Mouse (Mus musculus) forebrain, embryonic 14.5 days (tissue): ENCODE measurements around the gene Lztr1. TPM values are rescaled to one million over a fixed set of nuclear protein-coding genes. Genes with fewer than 3 reads are reported as not detected.
"Not testable (repeated sequence)": the region's sequence is repeated elsewhere in the genome, so short reads cannot be mapped to it uniquely, and the experiment has no call there.

Experiments
- ATAC-seq: fragments of 200-750 bp; cut with Nextera tagmentation; 2 replicates; pipeline ENCODE4 v1.8.0; 2017; ENCODE audit warnings: mild to moderate bottlenecking, moderate library complexity
- DNase-seq: peaks from one replicate; pipeline ENCODE4 v3.0.0-alpha.2; 2015; ENCODE audit warnings: low spot score
- H3K27ac ChIP-seq: fragments of 300-500 bp; sonication (generic); 2 replicates; pipeline ENCODE4 v1.5.1; 2014; ENCODE audit warnings: low read depth, mild to moderate bottlenecking, control low read depth, low read length, moderate library complexity
- H3K27me3 ChIP-seq: fragments of 300-500 bp; sonication (generic); replicated peaks from 2 replicates; pipeline ENCODE4 v1.6.1; 2014; ENCODE audit warnings: low read length, control low read depth, mixed read lengths; ENCODE audit not compliant: control insufficient read depth, insufficient read depth
- H3K36me3 ChIP-seq: fragments of 300-500 bp; sonication (generic); 2 replicates; pipeline ENCODE4 v1.6.1; 2014; ENCODE audit warnings: low read length, control low read depth; ENCODE audit not compliant: control insufficient read depth, insufficient read depth
- H3K4me1 ChIP-seq: fragments of 300-500 bp; sonication (generic); 2 replicates; pipeline ENCODE4 v1.6.1; 2014; ENCODE audit warnings: antibody characterized with exemption, low read length, control low read depth; ENCODE audit not compliant: control insufficient read depth, insufficient read depth
- H3K4me2 ChIP-seq: fragments of 300-500 bp; sonication (generic); 2 replicates; pipeline ENCODE4 v1.6.1; 2014; ENCODE audit warnings: mild to moderate bottlenecking, control low read depth, low read length
- H3K4me3 ChIP-seq: fragments of 300-500 bp; sonication (generic); 2 replicates; pipeline ENCODE4 v1.5.1; 2014; ENCODE audit warnings: low read depth, low read length, control low read depth
- H3K9ac ChIP-seq: fragments of 300-500 bp; sonication (generic); 2 replicates; pipeline ENCODE4 v1.6.1; 2014; ENCODE audit warnings: mild to moderate bottlenecking, low read length, control low read depth, moderate library complexity
- H3K9me3 ChIP-seq: fragments of 300-500 bp; sonication (generic); replicated peaks from 2 replicates; pipeline ENCODE4 v1.6.1; 2016; ENCODE audit warnings: low read length, control low read depth, mixed read lengths; ENCODE audit not compliant: control insufficient read depth
- WGBS: fragments of 180-500 bp; shearing (Covaris S2); extraction: QIAGEN DNeasy Blood & Tissue Kit; methylation state at CpG from one replicate; pipeline ENCODE4 v1.1.7; 2014; 5-methylcytosine and 5-hydroxymethylcytosine counted together
- polyA plus RNA-seq: library from polyadenylated mRNA; unstranded; fragments of >200 nt; fragmentation: Nextera tagmentation; extraction: Ambion mirVana; gene quantifications from 2 replicates; pipeline ENCODE4 v1.2.1, GENCODE M21; 2014

The Lztr1 gene
- polyA plus RNA-seq, 1 experiment from 2014 or later, result 87.6 TPM

DNA sequence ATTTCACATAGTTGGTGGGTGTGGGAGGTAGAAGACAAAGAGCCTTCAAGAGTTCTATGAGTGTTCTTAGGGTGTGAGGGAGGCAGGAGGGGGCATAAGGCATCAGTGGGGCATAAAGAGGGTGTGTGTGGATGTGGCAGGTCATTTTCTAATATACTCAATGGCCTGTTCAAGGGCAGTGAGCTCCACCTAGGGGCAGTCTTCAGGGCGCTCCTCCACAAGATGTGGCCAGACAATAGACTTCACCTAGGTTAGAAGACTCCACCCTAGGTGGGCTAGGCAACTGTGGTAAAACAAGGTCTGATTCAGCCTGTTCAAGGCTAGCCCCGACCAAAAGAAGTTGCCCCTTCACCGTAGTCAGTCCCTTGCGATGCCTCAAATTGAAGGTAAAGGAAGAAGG is 23.8 kb downstream of the Lztr1 start:
- Histone ChIP-seq H3K9me3 (no peaks in the 10 kb centered on the region), H3K27me3 (no peaks in the 10 kb centered on the region), H3K4me1 (peaks cover 11% of the 10 kb centered on the region), H3K36me3 (peaks cover 17% of the 10 kb centered on the region), H3K27ac (no peak overlapping the region), H3K4me2 (peak overlapping the region; percentile 93; the same call in 1 of the 2 replicates), H3K9ac (no peak overlapping the region), H3K4me3 (no peak overlapping the region)
- no peak for ATAC-seq
- whole genome bisulfite sequencing, result 52% methylated on average over 4 of the region's 4 CpGs
- no peak for DNase-seq

DNA sequence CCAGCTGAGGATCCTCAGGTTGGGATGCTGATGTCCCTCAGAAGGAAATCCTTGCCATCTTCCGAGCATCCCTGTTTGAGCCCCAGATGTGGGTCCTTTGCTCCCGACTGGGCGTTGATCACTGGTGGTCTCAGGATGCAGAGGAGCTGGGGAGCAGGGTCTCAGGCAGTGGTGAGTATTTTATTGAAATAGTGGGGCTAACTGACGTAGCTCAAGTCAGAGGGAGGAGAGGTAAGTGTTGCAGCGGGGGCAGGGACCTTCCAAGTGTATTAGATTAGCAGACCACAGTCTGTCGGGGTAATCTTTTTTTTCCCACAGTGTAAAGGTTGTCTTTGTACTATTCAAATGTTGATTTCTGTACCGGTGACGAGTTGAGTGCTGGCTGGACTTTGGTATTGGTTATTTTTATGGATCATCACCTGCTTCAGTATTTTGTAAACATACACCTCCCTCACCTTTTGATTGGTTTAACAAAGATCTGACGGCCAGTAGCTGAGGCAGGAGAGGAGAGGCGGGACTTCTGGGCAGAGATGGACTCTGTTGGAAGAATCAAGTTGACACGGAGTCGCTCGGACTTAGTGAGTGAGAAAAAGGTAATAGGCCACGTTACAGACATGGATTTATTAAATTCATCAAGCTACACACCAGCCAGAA is 24.3 kb downstream of the Lztr1 start:
- Histone ChIP-seq H3K27me3 (no peaks in the 10 kb centered on the region), H3K4me3 (no peak overlapping the region), H3K9me3 (no peaks in the 10 kb centered on the region), H3K4me2 (no peak overlapping the region), H3K27ac (no peak overlapping the region), H3K4me1 (peaks cover 11% of the 10 kb centered on the region), H3K9ac (no peak overlapping the region), H3K36me3 (peaks cover 12% of the 10 kb centered on the region)
- ATAC-seq (no peak), DNase-seq (no peak)
- WGBS, result 73% methylated on average over 14 of the region's 14 CpGs

GRCm38 (mm10) chr16:17536584-17536983 is 28.1 kb downstream of the Lztr1 start:
- H3K4me2 ChIP-seq, result no peak overlapping the region
- H3K36me3 ChIP-seq, result no peaks in the 10 kb centered on the region
- H3K9ac ChIP-seq, result no peak overlapping the region
- H3K4me1 ChIP-seq, result peaks cover 4% of the 10 kb centered on the region
- 94% methylated on average over 3 of the region's 3 CpGs for WGBS
- no peak for ATAC-seq
- no peak overlapping the region for H3K4me3 ChIP-seq
- H3K27ac ChIP-seq, result no peak overlapping the region
- no peaks in the 10 kb centered on the region for H3K9me3 ChIP-seq
- no peaks in the 10 kb centered on the region for H3K27me3 ChIP-seq
- no peak for DNase-seq

DNA sequence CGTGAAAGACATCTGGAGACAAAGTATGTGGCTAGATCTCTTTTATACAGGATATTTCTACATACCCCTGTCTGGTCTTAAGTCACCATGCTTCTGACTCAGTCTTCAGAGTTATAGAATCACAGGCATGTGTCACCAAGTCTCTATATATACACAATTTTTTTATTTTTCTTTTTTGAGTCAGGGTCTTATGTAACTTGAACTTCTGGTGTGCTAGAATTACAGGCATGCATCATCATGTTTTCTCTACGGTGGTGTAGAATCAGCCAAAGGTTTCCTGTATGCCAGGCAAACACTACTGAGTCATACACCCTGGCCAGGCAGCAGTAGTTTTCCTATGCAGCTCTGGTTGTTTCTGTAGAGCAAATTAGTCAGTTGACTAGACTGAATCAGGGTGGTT is 34.1 kb downstream of the Lztr1 start:
- Histone ChIP-seq H3K4me1 (no peaks in the 10 kb centered on the region), H3K9ac (no peak overlapping the region), H3K27me3 (no peaks in the 10 kb centered on the region), H3K4me3 (no peak overlapping the region), H3K36me3 (no peaks in the 10 kb centered on the region), H3K9me3 (no peaks in the 10 kb centered on the region), H3K4me2 (no peak overlapping the region), H3K27ac (no peak overlapping the region)
- DNase-seq (no peak), ATAC-seq (no peak)
- WGBS, result 83% methylated on average over 2 of the region's 2 CpGs

DNA sequence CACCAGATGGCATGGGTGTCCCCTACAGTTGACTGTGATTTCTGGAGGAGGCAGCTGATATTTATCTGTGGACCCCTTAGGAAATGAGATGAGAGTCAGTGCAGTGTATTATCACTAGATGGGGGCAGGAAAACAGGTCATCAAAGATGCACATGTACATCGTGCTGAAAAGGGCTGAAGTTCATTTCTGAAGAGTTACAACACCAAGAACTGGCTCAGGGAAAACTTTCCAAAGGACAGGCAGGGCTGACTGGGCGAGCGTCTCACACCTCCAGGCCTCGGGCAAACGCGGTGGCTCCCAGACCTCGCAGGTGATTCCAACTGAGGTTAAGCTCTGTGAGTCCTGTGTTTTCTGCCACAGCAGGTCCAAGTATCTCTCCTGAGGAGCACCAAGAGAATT is 44.3 kb downstream of the Lztr1 start:
- ATAC-seq, result no peak
- Histone ChIP-seq H3K27me3 (no peaks in the 10 kb centered on the region), H3K9ac (no peak overlapping the region), H3K9me3 (no peaks in the 10 kb centered on the region), H3K4me2 (no peak overlapping the region), H3K27ac (no peak overlapping the region), H3K4me3 (no peak overlapping the region), H3K4me1 (peaks cover 5% of the 10 kb centered on the region; the same call in 1 of the 2 replicates), H3K36me3 (no peaks in the 10 kb centered on the region)
- 85% methylated on average over 7 of the region's 7 CpGs for WGBS
- DNase-seq, result no peak

GRCm38 (mm10) chr16:17553910-17554685 is 45.6 kb downstream of the Lztr1 start:
- no peaks in the 10 kb centered on the region for H3K27me3 ChIP-seq
- no peaks in the 10 kb centered on the region for H3K9me3 ChIP-seq
- no peaks in the 10 kb centered on the region for H3K36me3 ChIP-seq
- peak overlapping the region; percentile 64 for H3K27ac ChIP-seq
- H3K4me2 ChIP-seq, result peak overlapping the region; percentile 41
- peaks cover 8% of the 10 kb centered on the region for H3K4me1 ChIP-seq
- 2% methylated on average over 18 of the region's 18 CpGs for WGBS
- H3K9ac ChIP-seq, result peak overlapping the region; percentile 43; the same call in 1 of the 2 replicates
- 0 out of 2 replicates have a peak overlapping the region, but pooled peaks have one; percentile 4 for H3K4me3 ChIP-seq
- DNase-seq (peak; percentile 68), ATAC-seq (peak; percentile 85)

DNA sequence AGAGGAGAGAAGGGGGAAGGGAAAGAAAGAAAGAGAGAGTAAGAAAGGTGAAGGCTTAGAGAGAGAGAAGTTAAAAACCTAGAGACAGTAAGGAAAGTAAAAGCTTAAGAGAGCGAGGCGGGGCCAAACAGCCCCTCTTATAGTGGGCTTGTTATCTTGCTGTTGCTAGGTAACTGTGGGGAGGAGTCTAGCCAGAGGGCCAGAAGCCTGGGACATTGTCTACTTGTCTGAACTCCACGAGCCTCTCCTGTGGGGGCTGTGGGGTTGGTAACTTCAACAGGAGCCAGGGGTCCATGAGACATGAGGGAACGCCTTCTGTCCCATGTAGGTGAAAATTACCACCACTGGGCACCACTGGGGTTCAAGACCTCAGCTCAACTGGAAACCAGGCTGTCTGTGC is 46.2 kb downstream of the Lztr1 start:
- peak; percentile 47; the same call in 1 of the 2 replicates for ATAC-seq

GRCm38 (mm10) chr16:17556180-17556579 is 47.7 kb downstream of the Lztr1 start:
- no peaks in the 10 kb centered on the region for H3K9me3 ChIP-seq
- H3K4me3 ChIP-seq, result no peak overlapping the region
- no peak overlapping the region for H3K9ac ChIP-seq
- H3K27ac ChIP-seq, result no peak overlapping the region
- no peaks in the 10 kb centered on the region for H3K36me3 ChIP-seq
- no peak overlapping the region for H3K4me2 ChIP-seq
- H3K27me3 ChIP-seq, result no peaks in the 10 kb centered on the region
- DNase-seq (no peak), ATAC-seq (no peak)
- H3K4me1 ChIP-seq, result peaks cover 9% of the 10 kb centered on the region
- WGBS, result 87% methylated on average over 4 of the region's 4 CpGs

More for the DNA sequence above, 46.2 kb downstream of the Lztr1 start:
- not testable (repeated sequence) for H3K9ac ChIP-seq, H3K4me2 ChIP-seq, H3K36me3 ChIP-seq, H3K27me3 ChIP-seq, H3K9me3 ChIP-seq, H3K4me3 ChIP-seq, H3K4me1 ChIP-seq
- 10% methylated on average over 4 of the region's 4 CpGs for WGBS
- H3K27ac ChIP-seq, result peak overlapping the region; percentile 64
- peak; percentile 39 for DNase-seq

DNA sequence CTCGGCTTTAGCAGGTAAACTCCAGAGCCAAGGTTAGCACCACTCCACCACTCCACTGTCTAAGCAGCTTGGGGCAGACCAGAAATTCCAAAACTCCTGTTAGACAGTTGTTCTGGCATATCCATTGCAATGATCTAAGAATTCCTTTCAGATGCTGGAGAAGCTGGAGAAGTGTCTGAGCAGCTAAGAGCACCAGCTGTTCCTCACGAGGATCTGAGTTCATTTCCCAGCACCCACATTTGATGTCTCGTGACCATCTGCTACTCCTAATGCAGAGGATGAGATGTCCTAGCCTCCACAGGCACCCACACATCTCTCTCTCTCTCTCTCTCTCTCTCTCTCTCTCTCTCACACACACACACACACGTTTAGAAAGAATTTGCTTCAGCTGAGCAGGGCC is 48.4 kb downstream of the Lztr1 start:
- H3K27ac ChIP-seq, result no peak overlapping the region
- no peaks in the 10 kb centered on the region for H3K36me3 ChIP-seq
- no peak for DNase-seq
- H3K4me2 ChIP-seq, result no peak overlapping the region
- no peaks in the 10 kb centered on the region for H3K9me3 ChIP-seq
- H3K9ac ChIP-seq, result no peak overlapping the region
- H3K4me1 ChIP-seq, result peaks cover 16% of the 10 kb centered on the region
- WGBS, result 48% methylated on average over 4 of the region's 4 CpGs
- no peak for ATAC-seq
- no peak overlapping the region for H3K4me3 ChIP-seq
- H3K27me3 ChIP-seq, result 0 out of 2 replicates have a peak, but pooled peaks cover 3% of the 10 kb centered on the region
